Mouse (Mus musculus) lung, postnatal 0 days (tissue): Measurements from ENCODE around the gene Ero1lb. TPM values are rescaled to one million over a fixed set of nuclear protein-coding genes. Genes with fewer than 3 reads are reported as not detected.
"Not testable (repeated sequence)": the region's sequence is repeated elsewhere in the genome, so short reads cannot be mapped to it uniquely, and the experiment has no call there.

ENCODE experiments used
- ATAC-seq: fragments of 200-750 bp; cut with Nextera tagmentation; 2 replicates; pipeline ENCODE4 v1.8.0; 2017; ENCODE audit warnings: moderate library complexity
- DNase-seq: peaks from one replicate; pipeline ENCODE4 v3.0.0-alpha.2; 2016; ENCODE audit warnings: low spot score
- H3K27ac ChIP-seq: fragments of 300-500 bp; sonication (generic); 2 replicates; pipeline ENCODE4 v1.5.1; 2014; ENCODE audit warnings: antibody characterized with exemption, mild to moderate bottlenecking, low read length, mixed read lengths
- H3K27me3 ChIP-seq: fragments of 300-500 bp; sonication (generic); replicated peaks from 2 replicates; pipeline ENCODE4 v1.6.1; 2014; ENCODE audit warnings: low read length, mixed read lengths; ENCODE audit not compliant: insufficient read depth
- H3K36me3 ChIP-seq: fragments of 300-500 bp; sonication (generic); 2 replicates; pipeline ENCODE4 v1.6.1; 2014; ENCODE audit warnings: low read length, mixed read lengths; ENCODE audit not compliant: insufficient read depth
- H3K4me1 ChIP-seq: fragments of 300-500 bp; sonication (generic); 2 replicates; pipeline ENCODE4 v1.6.1; 2014; ENCODE audit warnings: antibody characterized with exemption, low read depth, low read length, mixed read lengths; ENCODE audit not compliant: insufficient read depth
- H3K4me2 ChIP-seq: fragments of 300-500 bp; sonication (generic); replicated peaks from 2 replicates; pipeline ENCODE4 v1.6.1; 2014; ENCODE audit warnings: low read depth, mild to moderate bottlenecking, low read length, moderate library complexity, mixed read lengths
- H3K4me3 ChIP-seq: fragments of 300-500 bp; sonication (generic); 2 replicates; pipeline ENCODE4 v1.5.1; 2014; ENCODE audit warnings: low read depth, low read length
- H3K9ac ChIP-seq: fragments of 300-500 bp; sonication (generic); replicated peaks from 2 replicates; pipeline ENCODE4 v1.6.1; 2014; ENCODE audit warnings: low read depth, mild to moderate bottlenecking
- H3K9me3 ChIP-seq: fragments of 300-500 bp; sonication (generic); 2 replicates; pipeline ENCODE4 v1.6.1; 2016; ENCODE audit warnings: low read length, mixed read lengths
- EP300 ChIP-seq: IDR thresholded peaks from 2 replicates; pipeline ENCODE4 v1.6.1; 2016; ENCODE audit warnings: antibody characterized with exemption, mild to moderate bottlenecking, control low read depth
- WGBS: fragments of 180-500 bp; shearing (Covaris S2); extraction: QIAGEN DNeasy Blood & Tissue Kit; methylation state at CpG from one replicate; pipeline ENCODE4 v1.1.7; 2014; 5-methylcytosine and 5-hydroxymethylcytosine counted together
- polyA plus RNA-seq: library from polyadenylated mRNA; unstranded; fragments of >200 nt; fragmentation: Nextera tagmentation; extraction: Ambion mirVana; gene quantifications from 2 replicates; pipeline ENCODE4 v1.2.1, GENCODE M21; 2015

Ero1lb gene
- polyA plus RNA-seq, 1 experiment from 2014 or later, result 7.9 TPM

GRCm38 (mm10) chr13:12615014-12615413, 49.3 kb downstream of the Ero1lb start:
- H3K9me3 ChIP-seq, H3K4me1 ChIP-seq, H3K4me2 ChIP-seq, H3K27me3 ChIP-seq, H3K4me3 ChIP-seq, H3K9ac ChIP-seq, H3K27ac ChIP-seq, H3K36me3 ChIP-seq: not testable (repeated sequence)
- DNase-seq (peak; percentile 12), ATAC-seq (peak; percentile 54)
- WGBS, result 82% methylated on average over 10 of the region's 10 CpGs

GRCm38 (mm10) chr13:12616489-12616888, 50.8 kb downstream of the Ero1lb start:
- not testable (repeated sequence) for H3K27ac ChIP-seq, H3K4me3 ChIP-seq, H3K9me3 ChIP-seq, H3K4me1 ChIP-seq, DNase-seq, H3K36me3 ChIP-seq, ATAC-seq, H3K27me3 ChIP-seq, H3K4me2 ChIP-seq, H3K9ac ChIP-seq
- WGBS, result 34% methylated on average over 3 of the region's 3 CpGs

DNA sequence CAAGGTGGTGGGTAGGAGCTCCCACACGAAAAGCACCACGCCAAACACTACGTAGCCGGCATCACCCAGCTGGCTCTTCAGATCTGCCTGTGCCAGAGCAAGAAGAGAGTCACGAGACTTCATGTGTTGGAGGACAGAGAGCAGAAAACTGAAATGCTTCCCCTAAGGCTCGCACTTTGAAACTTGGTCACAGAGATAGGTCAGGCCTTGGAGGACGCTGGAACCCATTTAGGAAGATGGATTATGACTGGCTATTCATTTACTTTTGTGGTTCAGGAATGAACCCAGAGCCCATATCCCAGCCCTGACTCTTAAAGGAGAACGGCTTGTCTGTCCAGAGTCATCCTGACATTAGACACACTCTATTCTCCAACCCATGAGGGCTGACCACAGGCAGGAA, 54.1 kb downstream of the Ero1lb start:
- H3K36me3 ChIP-seq, H3K4me3 ChIP-seq, ATAC-seq, H3K27me3 ChIP-seq, H3K27ac ChIP-seq, DNase-seq, H3K4me2 ChIP-seq, H3K9me3 ChIP-seq, H3K9ac ChIP-seq, H3K4me1 ChIP-seq: not testable (repeated sequence)
- 91% methylated on average over 8 of the region's 8 CpGs for WGBS

DNA sequence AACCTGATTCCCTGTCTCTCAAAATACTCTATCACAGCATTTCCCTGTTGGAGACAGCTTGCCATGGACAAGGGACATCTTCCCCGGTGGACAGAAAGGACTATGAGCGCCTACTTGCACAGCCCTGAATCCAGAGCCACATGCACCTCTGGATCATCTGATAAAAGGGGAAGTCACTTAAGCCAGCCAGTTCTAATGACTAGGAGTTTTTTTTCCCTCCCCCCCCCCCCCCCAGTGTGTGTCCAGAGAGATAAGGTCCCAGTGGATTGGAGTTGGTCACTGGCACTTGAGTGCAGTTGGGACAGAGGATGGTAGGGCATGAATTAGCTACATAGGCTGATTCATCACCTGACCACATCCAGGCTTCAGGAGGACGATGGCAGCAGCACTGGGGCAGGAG, 60.4 kb downstream of the Ero1lb start:
- not testable (repeated sequence) for H3K27me3 ChIP-seq, H3K4me1 ChIP-seq, H3K4me3 ChIP-seq, ATAC-seq, H3K9ac ChIP-seq, H3K36me3 ChIP-seq, H3K4me2 ChIP-seq, DNase-seq, H3K27ac ChIP-seq, H3K9me3 ChIP-seq
- 97% methylated on average over 3 of the region's 3 CpGs for WGBS

DNA sequence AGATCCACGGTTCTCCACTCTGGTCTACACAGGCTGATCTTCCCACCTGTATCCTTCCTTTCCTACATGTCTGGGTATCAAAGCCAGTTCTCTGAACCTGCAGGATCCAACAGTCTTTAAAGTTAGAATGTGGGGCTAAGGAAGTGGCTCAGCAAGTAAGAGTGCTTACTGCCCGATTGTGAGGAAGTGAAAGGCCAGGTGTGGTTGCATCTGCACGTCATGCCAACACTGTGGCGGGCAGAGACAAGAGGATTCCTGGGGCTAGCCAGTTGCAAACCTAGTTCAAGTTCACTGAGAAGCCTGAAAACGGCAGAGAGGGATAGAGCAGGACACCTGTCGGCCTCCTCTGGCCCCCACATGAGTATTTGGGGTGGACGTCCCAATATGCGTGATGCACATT, 62.1 kb downstream of the Ero1lb start:
- not testable (repeated sequence) for H3K27me3 ChIP-seq, H3K4me2 ChIP-seq
- WGBS, result 86% methylated on average over 8 of the region's 8 CpGs

GRCm38 (mm10) chr13:12628181-12628580, 62.5 kb downstream of the Ero1lb start:
- H3K36me3 ChIP-seq, DNase-seq, H3K4me3 ChIP-seq, H3K9me3 ChIP-seq, H3K4me2 ChIP-seq, H3K27me3 ChIP-seq, H3K4me1 ChIP-seq, ATAC-seq, H3K9ac ChIP-seq, H3K27ac ChIP-seq: not testable (repeated sequence)
- 81% methylated on average over 5 of the region's 5 CpGs for WGBS

More for the DNA sequence above, 62.1 kb downstream of the Ero1lb start:
- not testable (repeated sequence) for H3K36me3 ChIP-seq, H3K4me1 ChIP-seq, H3K4me3 ChIP-seq, DNase-seq, H3K27ac ChIP-seq, ATAC-seq, H3K9ac ChIP-seq, H3K9me3 ChIP-seq

DNA sequence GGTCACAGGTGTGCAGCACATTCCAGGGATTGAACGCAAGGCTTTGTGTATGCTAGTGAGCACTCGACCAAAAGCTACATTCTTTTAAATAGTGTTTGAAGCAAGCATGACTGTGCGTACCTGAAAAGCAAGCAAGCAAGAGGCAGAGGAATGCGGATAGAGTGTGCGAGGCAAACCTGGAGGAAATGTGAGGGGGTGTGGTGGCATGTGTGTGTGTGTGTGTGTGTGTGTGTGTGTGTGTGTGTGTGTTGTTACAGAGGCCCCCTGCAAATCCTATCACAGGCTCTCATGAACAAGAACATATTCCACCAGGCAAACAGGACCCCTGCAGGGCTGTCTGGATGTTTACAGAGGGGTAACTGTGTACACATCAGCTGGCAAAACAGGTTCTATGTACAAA, 64.6 kb downstream of the Ero1lb start:
- not testable (repeated sequence) for H3K27me3 ChIP-seq, H3K4me2 ChIP-seq, H3K9ac ChIP-seq, H3K4me3 ChIP-seq, H3K36me3 ChIP-seq, H3K4me1 ChIP-seq, H3K27ac ChIP-seq, H3K9me3 ChIP-seq
- ATAC-seq (peak; percentile 92), DNase-seq (peak; percentile 79)
- WGBS, result 59% methylated on average over 5 of the region's 5 CpGs
- peak; percentile 69 for TF ChIP-seq EP300

GRCm38 (mm10) chr13:12634941-12635588, 69.4 kb downstream of the Ero1lb start:
- H3K27ac ChIP-seq, H3K27me3 ChIP-seq, H3K4me3 ChIP-seq, DNase-seq, H3K9ac ChIP-seq, H3K9me3 ChIP-seq, H3K4me1 ChIP-seq, H3K36me3 ChIP-seq, H3K4me2 ChIP-seq: not testable (repeated sequence)
- WGBS, result no CpG with 5 or more reads among the region's 6 CpGs
- ATAC-seq, result peak; percentile 44; the same call in 1 of the 2 replicates

GRCm38 (mm10) chr13:12642795-12643194, 77.1 kb downstream of the Ero1lb start:
- DNase-seq, H3K4me1 ChIP-seq, H3K4me2 ChIP-seq, H3K27me3 ChIP-seq, H3K36me3 ChIP-seq, ATAC-seq, H3K9ac ChIP-seq, H3K4me3 ChIP-seq, H3K9me3 ChIP-seq, H3K27ac ChIP-seq: not testable (repeated sequence)
- WGBS, result 95% methylated on average over 3 of the region's 4 CpGs

DNA sequence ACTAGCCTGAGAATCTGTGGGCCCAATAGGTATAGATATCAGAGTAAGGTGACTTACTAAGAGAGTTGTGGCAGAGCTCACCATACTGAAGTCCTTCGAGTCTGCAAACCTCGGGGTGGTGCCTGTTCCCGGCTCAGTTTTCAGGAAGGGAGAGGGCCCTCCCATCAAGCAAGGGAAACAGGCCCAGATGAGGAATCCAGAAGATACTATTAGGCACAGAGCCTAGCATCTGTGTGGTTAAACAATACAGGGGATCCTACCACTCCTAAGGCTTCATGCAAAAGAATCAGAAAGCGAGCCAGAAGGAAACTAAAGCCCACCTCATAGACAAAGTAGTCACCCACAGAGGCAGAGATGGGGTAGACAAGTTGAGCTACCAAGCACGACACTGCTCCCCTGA, 81.0 kb downstream of the Ero1lb start:
- DNase-seq, H3K36me3 ChIP-seq, H3K27me3 ChIP-seq, H3K4me3 ChIP-seq, H3K4me2 ChIP-seq, H3K9me3 ChIP-seq, H3K27ac ChIP-seq, H3K4me1 ChIP-seq, H3K9ac ChIP-seq, ATAC-seq: not testable (repeated sequence)
- WGBS, result 74% methylated on average over 5 of the region's 5 CpGs
